Mouse (Mus musculus) lung, postnatal 14 days (tissue): ENCODE data around the gene Phactr1.

Experiments used
- DNase-seq: peaks from one replicate; pipeline ENCODE4 v3.0.0; 2021

Gene Phactr1

DNA sequence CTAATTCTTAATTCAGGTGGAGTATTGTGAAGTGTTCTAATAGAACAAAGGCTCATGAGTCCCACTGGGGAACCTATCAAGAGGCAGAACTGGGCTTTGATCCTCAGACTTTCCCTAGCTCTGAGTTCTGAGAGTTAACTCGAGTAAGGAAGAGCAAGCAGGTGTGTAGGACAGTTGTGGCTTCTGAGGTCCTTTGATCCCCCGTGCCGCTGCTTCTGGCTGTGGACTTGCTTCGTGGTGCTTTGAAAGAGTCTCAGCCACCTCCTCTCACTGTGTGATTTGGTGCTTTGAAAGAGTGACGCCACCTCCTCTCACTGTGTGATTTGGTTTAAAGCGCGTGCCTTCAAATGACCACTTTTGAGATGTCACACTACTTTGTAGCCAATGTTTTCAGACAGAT, 305.4 kb downstream of the Phactr1 start:
- no peak for DNase-seq

DNA sequence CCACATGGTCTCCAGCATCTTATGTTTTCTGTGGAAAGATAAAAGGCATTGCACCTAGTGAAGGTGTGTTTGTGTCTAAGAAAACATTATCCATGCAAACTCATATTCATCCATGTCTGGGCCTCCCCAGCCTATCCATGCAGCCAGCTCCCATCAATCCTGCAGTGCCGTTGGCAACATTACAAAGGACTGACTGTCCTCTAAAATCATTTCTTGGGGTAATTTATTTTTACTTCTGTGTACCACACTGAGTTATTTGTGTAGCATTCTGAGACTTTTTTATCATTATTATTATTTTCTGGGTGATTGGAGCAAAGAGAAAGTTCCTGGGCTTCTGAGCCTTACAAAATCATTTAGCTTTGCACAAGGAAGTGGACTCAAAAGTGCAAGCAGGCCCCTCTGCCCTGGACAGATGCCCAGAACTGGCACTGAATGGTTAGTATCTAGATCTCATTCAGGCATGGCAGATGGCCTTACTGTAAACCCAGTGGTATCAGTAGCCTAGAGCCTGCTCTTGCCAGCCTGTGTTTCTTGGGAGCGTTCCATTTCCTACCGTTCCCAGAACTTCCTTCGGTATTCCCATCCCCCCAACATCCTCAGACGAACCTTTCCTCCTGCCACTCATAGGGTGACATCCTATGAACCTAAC, 307.6 kb downstream of the Phactr1 start:
- DNase-seq: no peak

DNA sequence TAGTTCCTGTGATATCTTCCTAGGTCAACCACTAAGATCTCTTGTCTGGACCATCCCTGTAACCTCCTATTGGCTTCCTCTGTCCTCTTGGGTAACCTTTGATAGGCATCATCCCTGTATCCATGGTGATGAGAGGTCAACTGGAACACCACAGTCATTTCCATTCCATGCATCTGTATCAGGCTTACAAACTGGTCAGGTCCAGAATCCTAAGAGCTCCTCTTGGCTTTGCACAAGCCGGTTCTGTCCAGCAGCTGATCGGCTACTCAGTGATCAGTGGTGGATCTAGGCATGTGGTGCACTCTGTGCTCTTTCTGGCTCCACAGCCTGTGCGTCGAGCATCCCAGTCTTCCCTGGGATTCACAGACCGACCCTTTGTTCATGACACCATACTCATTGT, 309.1 kb downstream of the Phactr1 start:
- DNase-seq: no peak

DNA sequence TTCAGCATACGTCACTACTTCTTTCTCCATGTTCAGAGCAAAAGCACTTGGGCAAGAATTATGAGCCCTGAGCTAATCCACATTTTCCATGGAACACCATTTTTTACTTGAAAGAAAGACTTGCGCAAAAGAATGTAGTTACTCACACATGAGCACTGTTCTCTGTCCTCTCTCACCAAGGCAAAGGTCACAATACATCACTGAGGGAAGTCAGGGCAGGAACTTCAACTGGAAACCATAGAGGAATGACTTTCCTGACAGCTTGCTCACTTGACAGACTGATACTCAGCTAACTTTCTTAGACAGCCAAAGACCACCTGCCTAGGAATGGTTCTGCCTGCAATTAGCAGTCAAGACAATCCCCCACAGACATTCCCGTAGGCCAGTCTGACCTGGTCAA, 309.6 kb downstream of the Phactr1 start:
- no peak for DNase-seq

DNA sequence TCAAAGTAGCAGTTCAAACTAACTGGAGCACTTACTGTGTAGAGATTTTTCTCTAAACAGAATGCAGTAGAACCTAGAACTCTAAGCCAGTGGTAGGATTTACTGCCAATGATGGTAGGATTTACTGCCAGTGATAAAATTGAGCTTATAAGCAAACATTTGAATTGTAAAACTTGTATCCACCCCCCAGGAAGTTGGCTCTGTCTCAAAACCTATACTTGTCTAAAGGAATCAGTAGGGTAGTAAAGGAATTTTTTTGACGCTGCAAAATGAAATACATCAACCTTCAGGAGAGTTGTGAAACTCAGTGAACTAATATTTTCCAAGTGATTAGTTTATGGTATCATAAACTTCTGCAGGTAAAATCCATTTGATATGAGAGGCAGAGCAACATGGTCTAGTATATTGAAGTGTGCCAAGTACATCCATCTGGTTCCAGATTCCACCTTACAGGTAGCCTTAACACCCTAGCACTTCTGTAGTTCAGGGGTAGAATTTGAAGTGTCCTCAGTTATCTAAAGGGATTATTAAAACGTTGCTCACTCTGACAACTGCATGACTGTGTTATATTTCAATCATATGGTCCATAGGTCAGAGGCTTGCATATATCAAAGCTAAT, 310.2 kb downstream of the Phactr1 start:
- no peak for DNase-seq

DNA sequence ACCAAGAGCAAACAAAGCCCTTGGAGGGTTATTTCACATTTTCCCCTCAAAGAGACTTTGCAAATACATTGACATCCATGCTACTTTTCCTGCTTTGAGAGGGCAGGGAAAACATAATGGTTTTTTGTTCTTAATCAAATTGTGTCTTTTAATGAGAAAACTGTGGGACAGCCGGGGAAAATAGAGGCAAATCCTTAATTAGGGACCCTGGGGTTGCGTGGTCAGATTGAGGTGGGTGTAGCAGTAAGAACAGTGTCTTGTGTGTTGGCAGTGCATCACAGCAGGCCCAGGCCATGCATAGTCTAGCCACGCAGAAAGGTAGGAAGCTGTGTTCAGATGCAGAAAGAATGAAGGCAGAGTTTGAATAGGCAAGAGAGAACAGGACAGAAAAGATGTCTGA, 310.7 kb downstream of the Phactr1 start:
- DNase-seq: no peak

DNA sequence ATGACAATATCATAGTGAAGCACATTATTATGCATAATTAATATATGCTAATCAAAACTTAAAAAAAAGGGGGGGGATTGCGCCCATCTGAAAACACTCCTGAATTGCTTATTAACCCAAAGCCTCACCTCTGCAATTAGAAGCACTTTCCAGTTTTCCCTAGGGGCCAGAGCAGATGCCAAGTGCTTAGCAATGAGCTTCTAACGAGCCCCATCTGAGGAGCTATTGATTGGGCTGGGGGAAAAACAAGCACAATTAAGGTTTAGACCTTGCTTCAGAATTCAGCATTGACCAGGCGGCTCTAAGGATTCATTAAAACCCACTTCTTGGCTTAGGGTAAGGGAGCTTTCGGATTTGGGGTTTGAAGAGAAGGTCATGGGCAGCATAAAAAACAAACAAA, 311.9 kb downstream of the Phactr1 start:
- no peak for DNase-seq

DNA sequence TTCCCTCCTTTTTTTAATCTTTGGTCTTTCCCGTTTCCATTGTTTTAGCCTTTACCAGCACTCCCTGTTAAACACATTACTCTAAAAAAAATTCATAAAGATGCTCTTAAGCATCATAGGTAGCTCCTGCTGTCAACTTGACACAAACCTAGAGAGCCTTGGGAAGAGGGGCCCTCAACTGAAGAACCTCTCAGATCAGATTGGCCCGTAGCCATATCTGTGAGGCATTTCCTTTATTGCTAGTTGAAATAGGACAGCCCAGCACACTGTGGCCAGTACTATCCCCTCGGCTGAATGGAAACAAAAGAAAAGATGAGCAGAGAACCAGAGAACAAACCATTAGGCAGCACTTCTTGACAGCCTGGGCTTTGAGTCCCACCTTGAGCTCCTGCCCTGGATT, 313.9 kb downstream of the Phactr1 start:
- no peak for DNase-seq

DNA sequence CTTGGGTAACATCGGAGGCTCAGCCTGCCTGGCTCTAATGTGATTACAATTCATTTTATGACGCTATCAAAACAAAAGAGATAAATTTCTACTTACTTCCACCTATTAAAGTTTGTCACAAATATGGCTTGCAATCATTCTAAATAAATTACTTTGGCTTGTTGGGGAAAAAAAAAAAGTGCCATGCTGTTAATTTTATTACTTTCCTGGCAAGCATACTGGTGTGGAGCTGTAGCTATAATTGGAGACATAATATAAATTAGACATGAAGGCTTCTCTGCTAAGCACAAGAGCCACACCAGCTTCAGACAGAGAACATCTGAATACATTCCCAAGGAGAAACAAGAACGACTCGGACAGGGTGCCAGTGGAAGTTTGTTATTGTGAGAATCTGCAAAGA, 315.8 kb downstream of the Phactr1 start:
- DNase-seq: no peak

DNA sequence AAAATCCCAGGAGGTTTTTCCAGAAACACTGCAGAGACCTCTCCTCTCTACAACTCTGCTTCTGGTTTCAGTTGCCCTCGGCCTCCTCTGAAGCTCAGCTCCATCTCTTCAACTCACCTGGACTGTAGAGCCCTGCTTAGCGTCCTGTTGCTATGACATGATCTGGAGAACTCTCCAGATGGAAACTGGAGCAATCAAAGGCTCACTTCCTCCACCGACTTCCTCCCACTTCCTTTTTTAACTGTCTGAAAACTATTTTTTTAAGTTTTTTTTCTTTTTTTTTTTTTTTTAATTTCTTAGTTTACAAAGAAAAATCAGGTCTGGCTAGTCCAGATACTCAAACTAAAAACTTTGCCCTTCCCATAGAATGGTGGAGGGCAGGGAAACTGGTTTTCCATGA, 318.9 kb downstream of the Phactr1 start:
- DNase-seq: no peak

DNA sequence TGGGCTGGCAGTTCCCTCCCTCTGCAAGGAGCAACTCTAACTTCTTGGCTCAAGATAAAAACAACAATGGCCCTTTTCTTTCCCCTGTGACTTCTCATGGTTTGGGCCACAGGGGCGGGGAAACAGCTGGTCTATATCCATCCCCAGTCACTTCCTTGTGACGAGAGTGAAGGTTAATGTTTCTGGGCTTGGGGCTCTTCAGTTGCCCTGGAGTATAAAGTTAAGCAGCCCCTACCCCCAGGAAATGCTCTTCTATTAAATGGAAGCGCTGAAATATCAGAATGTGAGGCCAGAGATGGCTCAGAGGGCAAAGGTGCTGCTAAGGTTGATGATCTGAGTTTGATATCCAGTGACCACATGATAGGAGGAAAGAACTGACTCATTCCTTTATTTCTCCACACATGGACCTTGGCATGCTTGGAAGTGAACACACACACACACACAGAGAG, 324.7 kb downstream of the Phactr1 start:
- peak; percentile 58 for DNase-seq

DNA sequence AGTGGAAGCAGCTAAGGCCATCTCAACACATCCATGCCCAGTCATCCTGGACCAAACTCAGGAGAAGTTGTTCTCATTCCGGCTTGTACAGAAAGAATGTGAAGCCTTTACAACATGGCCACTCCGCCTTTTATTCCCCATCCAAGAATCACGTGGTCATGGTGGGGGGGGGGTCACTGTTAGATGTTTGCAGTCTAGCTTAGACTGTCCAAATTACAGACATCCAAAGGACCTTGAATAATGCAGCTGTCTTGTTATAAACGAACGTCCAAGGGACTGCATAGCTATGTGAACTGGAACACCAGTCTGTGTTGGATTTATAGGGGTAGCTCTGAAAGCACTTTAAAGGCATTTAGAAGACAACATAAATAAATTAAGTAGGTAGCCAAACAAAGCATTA, 328.0 kb downstream of the Phactr1 start:
- no peak for DNase-seq

DNA sequence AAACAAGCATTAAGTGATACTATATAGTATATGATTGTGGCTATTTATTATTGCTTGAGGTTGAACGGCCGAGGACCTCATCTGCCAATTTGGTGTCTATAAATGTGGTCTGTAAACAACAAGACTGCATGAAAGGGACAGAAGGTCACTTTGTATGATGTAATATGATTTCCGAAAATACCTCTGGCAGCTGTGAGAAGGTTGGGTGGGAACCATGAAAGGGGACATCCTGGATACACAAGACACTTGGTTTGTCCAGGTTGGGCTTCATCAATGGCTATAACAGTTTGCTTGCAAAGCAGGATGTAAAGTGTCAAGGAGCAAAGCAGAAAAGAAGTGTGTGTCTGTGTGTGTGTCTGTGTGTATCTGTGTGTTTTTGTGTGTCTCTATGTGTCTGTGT, 329.2 kb downstream of the Phactr1 start:
- no peak for DNase-seq

DNA sequence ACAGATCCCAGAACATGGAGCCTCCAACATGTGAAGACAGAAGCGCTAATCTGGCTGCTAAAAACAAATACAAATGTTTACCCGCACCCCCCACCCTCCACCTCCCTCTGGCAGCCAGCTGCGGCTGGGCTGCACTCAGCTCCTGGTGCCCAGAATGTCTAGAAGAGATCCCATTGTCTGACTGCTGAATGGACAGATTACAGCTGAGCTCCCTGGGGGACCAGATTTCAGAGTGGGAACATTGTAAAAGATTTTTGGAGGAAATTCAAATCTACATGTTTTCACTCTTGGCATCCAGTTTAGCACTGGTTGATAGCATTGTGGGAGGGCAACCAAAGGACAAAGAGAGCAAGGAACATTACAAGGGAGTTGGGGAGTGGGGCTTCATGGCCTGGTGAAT, 331.1 kb downstream of the Phactr1 start:
- DNase-seq: no peak

DNA sequence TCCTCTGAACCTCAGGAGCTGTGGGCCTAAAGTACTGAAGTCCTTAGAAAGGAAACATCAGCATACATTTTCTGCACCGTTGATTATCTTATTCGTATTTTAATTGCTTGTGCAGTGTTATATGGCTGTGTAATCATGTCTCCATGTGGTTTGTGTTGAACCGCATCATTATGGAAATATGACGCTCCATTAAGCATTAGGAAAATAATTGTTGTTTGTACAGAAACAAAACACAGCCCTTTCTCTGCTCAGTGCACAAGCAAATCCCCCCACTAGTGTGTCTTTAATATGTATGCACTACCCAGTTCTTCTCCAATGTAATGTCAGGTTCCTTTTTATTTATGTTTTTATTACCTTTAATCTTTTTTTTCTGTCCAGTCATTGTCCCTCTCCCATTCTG, 333.6 kb downstream of the Phactr1 start:
- no peak for DNase-seq

DNA sequence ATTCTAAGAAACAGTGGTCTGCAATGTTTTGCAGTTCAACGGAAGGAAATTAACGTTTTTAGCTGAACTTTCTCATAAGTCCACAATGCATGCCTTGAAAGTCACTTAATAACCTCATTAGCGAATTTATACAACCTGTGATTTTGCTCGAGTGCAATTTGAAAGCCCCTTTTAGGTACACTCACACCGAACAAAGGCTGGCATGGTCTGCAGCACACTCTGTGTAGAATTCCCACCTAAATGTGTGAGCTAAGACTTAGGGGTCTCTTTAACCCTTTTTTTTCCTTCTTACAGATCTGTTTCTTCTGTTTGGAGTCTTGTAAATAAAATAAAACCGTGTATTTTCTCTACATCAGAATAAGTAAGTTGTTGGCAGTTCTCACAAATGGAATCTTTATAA, 335.3 kb downstream of the Phactr1 start:
- DNase-seq: no peak

DNA sequence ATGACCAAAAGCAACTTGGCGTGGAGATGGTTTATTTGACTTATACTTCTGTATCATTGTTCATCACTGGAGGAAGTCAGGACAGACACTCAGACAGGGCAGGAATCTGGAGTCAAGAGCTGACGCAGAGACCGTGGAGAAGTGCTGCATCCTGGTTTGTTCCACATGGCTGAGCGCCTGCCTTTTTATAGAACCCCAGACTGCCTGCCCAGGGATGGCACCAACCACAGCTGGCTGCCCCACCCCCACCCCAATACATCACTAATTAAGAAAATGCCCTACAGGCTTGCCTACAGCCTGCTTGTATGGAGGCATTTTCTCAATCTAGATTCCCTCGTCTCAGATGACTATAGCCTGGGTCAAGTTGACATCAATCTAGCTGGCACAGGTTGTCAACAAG, 338.4 kb downstream of the Phactr1 start:
- no peak for DNase-seq

DNA sequence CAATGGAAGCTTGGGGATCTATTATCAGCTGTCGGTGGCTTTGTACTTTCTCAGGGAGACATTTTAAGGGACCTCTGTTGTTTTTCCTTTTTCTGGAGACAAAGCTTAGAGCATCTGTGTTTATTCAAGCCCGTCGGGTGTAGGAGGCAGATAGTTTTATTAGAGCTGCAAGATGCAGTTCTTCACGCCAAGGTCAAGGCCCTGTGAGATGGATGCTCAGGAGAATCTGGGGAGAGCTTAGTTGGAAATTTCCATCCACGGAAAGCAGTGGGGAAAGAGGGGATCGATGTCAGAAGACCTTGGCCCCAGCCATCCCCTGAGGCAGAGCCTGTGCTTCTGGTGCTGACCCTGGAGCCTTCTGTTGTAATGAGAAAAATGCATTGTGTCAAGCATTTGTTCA, 340.6 kb downstream of the Phactr1 start:
- DNase-seq: no peak

DNA sequence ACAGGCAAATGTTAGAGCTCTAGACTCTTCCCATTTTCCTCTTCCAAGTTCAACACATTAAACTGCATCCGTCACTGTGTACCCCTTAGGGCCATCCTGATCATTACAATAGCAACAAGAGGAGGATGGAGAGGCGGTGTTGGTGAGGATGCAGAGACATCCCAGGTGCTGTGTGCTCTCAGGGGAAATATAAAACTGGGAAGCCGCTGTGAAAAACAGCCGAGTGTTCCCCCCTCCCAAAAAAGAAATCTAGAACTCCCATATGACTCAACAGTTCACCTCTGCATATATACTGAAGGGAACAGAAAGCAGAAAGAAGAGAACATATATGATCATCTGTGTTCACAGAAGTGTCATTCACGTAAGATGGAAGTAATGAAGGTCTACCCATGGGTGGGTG, 342.6 kb downstream of the Phactr1 start:
- no peak for DNase-seq

DNA sequence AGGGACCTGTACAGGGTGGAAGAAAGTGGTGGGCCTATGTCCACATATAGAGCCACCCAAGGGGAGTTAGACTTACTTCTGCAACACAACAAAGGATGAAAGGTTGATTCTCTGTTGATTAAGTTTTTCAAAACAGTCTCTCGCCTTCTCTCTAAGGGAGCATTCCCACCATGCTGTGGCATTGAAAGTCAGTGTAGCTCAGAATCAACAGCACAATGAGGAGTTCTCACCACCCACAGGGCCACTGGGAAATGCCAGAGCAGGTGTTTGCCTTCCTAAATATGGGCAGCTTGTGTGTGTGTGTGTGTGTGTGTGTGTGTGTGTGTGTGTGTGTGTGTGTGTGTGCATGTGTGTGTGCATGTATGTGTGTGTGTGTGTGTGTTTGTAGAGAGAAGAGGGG, 347.1 kb downstream of the Phactr1 start:
- DNase-seq: no peak

DNA sequence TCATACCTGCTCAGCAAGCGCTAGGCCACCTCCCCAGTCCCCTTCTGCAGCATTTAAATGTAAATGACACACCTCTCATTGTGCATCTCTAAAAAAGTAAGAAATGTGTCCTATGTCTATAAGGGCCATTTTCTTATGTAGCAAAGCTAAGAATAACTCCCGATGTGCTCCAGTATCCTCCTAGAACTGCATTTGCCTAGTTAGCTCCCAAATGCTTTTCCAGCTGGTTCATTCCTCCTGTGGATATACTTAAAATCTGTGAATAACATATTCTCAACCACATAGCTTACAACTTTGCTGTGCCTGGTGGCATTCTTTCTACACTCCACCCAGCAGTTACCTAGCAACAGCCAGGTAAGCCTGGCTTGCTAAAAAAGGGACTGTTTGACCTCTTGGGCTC, 349.8 kb downstream of the Phactr1 start:
- no peak for DNase-seq

DNA sequence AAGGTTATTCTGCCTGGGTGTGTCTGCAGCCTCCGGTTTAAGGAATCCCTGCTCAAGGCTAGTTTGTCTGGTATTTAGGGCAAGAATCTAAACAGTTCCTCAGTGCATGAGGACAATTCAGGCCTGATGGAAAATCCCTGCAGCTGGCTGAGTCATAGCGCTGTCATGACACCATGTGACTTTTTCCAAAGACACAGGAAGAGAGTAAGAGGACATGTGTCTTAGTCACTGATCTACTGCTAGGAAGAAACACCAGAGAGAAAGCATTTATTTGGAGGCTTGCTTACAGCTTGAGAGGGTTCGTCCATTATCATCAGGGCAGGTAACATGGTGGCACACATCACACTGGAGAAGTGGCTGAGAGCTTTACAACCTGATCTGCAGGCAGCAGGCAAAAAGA, 352.0 kb downstream of the Phactr1 start:
- DNase-seq: no peak

DNA sequence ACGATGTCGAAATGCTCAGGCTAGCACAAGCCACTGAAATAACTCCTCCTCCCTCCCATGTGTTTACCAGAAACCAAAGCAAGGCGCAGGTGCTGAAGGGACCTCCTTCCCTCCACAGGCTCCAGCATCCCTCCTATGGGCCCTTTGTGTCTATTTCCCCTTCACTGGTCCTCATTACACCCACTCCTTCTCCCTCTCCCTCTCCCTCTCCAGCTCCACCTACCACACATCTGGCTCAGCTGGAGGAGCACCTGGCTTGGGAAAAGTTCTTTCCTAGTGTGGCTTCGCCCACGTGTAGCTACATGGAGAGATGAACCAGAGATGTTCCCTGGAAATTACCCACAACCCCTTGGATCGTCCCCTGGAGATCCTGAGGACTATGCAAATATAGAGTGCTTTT, 356.1 kb downstream of the Phactr1 start:
- no peak for DNase-seq

DNA sequence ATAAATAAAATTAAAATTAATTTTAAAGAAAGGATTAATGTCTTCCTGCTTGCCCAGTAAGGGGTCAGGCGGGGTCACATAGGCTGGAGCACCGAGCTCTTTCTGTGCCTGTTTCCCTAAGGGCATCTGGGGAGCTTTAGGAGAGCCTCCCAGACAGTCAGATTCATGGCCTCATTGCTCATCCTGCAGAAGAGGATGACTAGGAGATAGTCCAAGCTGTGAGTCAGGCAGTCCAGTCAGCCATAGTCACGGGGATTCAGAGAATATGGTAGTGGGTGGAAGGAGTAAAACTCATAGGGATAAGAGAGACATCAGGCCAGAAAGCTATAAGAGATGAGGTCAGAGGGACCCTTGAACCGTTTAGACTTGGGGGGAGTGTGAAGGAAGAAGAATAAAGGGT, 362.3 kb downstream of the Phactr1 start:
- DNase-seq: no peak

DNA sequence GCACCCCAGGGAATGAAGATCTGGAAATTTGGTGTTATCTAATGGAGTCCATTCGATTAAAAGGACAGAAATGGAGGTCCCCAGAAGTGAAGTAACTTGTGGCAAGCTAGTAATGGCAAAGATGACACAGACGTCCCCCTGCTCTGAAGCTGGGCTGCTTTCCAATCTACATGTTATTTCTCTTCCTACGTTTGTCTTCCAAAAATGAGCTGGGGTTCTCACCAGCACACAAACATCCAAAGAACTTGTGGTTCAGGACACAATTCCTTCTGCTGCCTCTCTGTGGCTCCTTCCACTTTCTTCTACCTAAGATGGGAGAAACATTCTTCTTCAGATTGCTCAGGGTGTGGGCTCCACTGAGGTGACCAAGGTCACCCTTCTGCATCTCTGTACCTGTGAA, 368.1 kb downstream of the Phactr1 start:
- no peak for DNase-seq
